Mouse (Mus musculus) CH12.LX (cell line): ENCODE results near the gene Krt20. TPM values are rescaled to one million over a fixed set of nuclear protein-coding genes. Genes with fewer than 3 reads are reported as not detected.
A peak's percentile ranks its signal among the peaks of the same experiment; 100 is the strongest.

Source experiments
- DNase-seq: peaks from one replicate; pipeline ENCODE4 v3.0.0-alpha.2; 2013; ENCODE audit errors: extremely low read depth
- H3K27ac ChIP-seq: 2 replicates; pipeline ENCODE4 v1.5.1; 2012; ENCODE audit warnings: low read depth, mild to moderate bottlenecking, control low read depth, moderate library complexity; ENCODE audit not compliant: insufficient read depth
- H3K27me3 ChIP-seq: replicated peaks from 2 replicates; pipeline ENCODE3; 2012; ENCODE audit warnings: inconsistent platforms
- H3K36me3 ChIP-seq, 2 experiments: replicated peaks in 1 of 2; 2 replicates each; pipeline versions ENCODE3 to v1.6.1; 2012; ENCODE audit warnings: inconsistent platforms in 1 of 2, low read length in 1 of 2, mild to moderate bottlenecking in 1 of 2, mixed read lengths in 1 of 2, moderate library complexity in 1 of 2; ENCODE audit not compliant: control insufficient read depth in 1 of 2, insufficient read depth in 1 of 2
- H3K4me1 ChIP-seq, 2 experiments: 2 replicates each; pipeline ENCODE4 v1.6.1; 2012; ENCODE audit warnings: inconsistent platforms in 1 of 2, moderate library complexity in 1 of 2; ENCODE audit not compliant: insufficient read depth in 2 of 2, control insufficient read depth in 1 of 2
- H3K4me2 ChIP-seq: 2 replicates; pipeline ENCODE4 v1.6.1; 2012; ENCODE audit warnings: low read depth, mild to moderate bottlenecking, control low read depth; ENCODE audit not compliant: poor library complexity, insufficient read depth, severe bottlenecking
- H3K4me3 ChIP-seq, 3 experiments: fragments of 150-350 bp in 1 of 3; sonication (generic) in 1 of 3; replicated peaks in 1 of 3; 2 replicates each; pipeline versions ENCODE3 to v1.5.1; 2011 to 2012; ENCODE audit warnings: low read depth in 2 of 3, low read length in 2 of 3, mild to moderate bottlenecking in 2 of 3, moderate library complexity in 2 of 3, control low read depth in 1 of 3, improper control_type of control experiment in 1 of 3, inconsistent platforms in 1 of 3, mixed read lengths in 1 of 3; ENCODE audit not compliant: poor library complexity in 1 of 3
- H3K79me2 ChIP-seq: replicated peaks from 2 replicates; pipeline ENCODE4 v1.6.1; 2012; ENCODE audit warnings: mild to moderate bottlenecking, moderate library complexity; ENCODE audit not compliant: control insufficient read depth, poor library complexity, insufficient read depth, severe bottlenecking; ENCODE audit errors: extremely low read depth
- H3K9ac ChIP-seq: 2 replicates; pipeline ENCODE4 v1.6.1; 2012; ENCODE audit warnings: low read depth, mild to moderate bottlenecking, control low read depth, moderate library complexity; ENCODE audit not compliant: insufficient read depth
- H3K9me3 ChIP-seq: replicated peaks from 2 replicates; pipeline ENCODE3; 2012; ENCODE audit warnings: low read length, inconsistent platforms, mixed read lengths
- CTCF ChIP-seq, 2 experiments: IDR thresholded peaks in 1 of 2; conservative IDR thresholded peaks in 1 of 2; 2 replicates each; pipeline ENCODE4 v1.5.1; 2011 to 2012; ENCODE audit warnings: low read depth in 2 of 2, low read length in 2 of 2, improper control_type of control experiment in 1 of 2, inconsistent platforms in 1 of 2, mild to moderate bottlenecking in 1 of 2, moderate library complexity in 1 of 2
- ELF1 ChIP-seq: IDR thresholded peaks from 2 replicates; pipeline ENCODE4 v1.6.1; 2014; ENCODE audit warnings: low read depth, mild to moderate bottlenecking, inconsistent platforms, low read length, improper control_type of control experiment
- GABPA ChIP-seq: IDR thresholded peaks from 2 replicates; pipeline ENCODE4 v1.6.1; 2012; ENCODE audit warnings: low read depth, low read length, improper control_type of control experiment, inconsistent platforms; ENCODE audit not compliant: insufficient replicate concordance
- HCFC1 ChIP-seq: IDR thresholded peaks from 2 replicates; pipeline ENCODE4 v1.6.1; 2012; ENCODE audit warnings: low read depth, mild to moderate bottlenecking, inconsistent platforms, low read length, improper control_type of control experiment
- JUND ChIP-seq: conservative IDR thresholded peaks from 2 replicates; pipeline ENCODE4 v1.6.1; 2011; ENCODE audit warnings: low read depth, low read length, improper control_type of control experiment
- KAT2A ChIP-seq: IDR thresholded peaks from 2 replicates; pipeline ENCODE4 v1.6.1; 2012; ENCODE audit warnings: low read length, improper control_type of control experiment, inconsistent platforms; ENCODE audit not compliant: insufficient replicate concordance
- MAFK ChIP-seq: IDR thresholded peaks from 2 replicates; pipeline ENCODE4 v1.6.1; 2011; ENCODE audit warnings: low read length, improper control_type of control experiment; ENCODE audit not compliant: insufficient replicate concordance
- MEF2A ChIP-seq: IDR thresholded peaks from 2 replicates; pipeline ENCODE4 v1.6.1; 2014; ENCODE audit warnings: low read depth, mild to moderate bottlenecking, inconsistent platforms, low read length, improper control_type of control experiment, borderline replicate concordance
- MXI1 ChIP-seq: IDR thresholded peaks from 2 replicates; pipeline ENCODE4 v1.6.1; 2011; ENCODE audit warnings: mild to moderate bottlenecking, low read depth, low read length, improper control_type of control experiment
- MYC ChIP-seq: IDR thresholded peaks from 2 replicates; pipeline ENCODE4 v1.6.1; 2011; ENCODE audit warnings: low read depth, mild to moderate bottlenecking, improper control_type of control experiment, low read length
- PAX5 ChIP-seq: IDR thresholded peaks from 2 replicates; pipeline ENCODE4 v1.6.1; 2012; ENCODE audit warnings: low read length, inconsistent platforms, mixed read lengths
- RAD21 ChIP-seq: IDR thresholded peaks from 2 replicates; pipeline ENCODE4 v1.6.1; 2011; ENCODE audit warnings: low read depth, mild to moderate bottlenecking, low read length, improper control_type of control experiment, moderate library complexity
- RCOR1 ChIP-seq: conservative IDR thresholded peaks from 2 replicates; pipeline ENCODE4 v1.6.1; 2012; ENCODE audit warnings: low read depth, mild to moderate bottlenecking, inconsistent platforms, low read length, improper control_type of control experiment
- SIN3A ChIP-seq: IDR thresholded peaks from 2 replicates; pipeline ENCODE4 v1.6.1; 2012; ENCODE audit warnings: low read length, improper control_type of control experiment, inconsistent platforms
- SMC3 ChIP-seq: IDR thresholded peaks from 2 replicates; pipeline ENCODE4 v1.6.1; 2011; ENCODE audit warnings: low read depth, low read length, improper control_type of control experiment
- TBP ChIP-seq: conservative IDR thresholded peaks from 2 replicates; pipeline ENCODE4 v1.6.1; 2011; ENCODE audit warnings: low read depth, low read length, improper control_type of control experiment
- TCF12 ChIP-seq: IDR thresholded peaks from 2 replicates; pipeline ENCODE4 v1.6.1; 2014; ENCODE audit warnings: low read depth, mild to moderate bottlenecking, inconsistent platforms, low read length, improper control_type of control experiment
- UBTF ChIP-seq: IDR thresholded peaks from 2 replicates; pipeline ENCODE4 v1.6.1; 2012; ENCODE audit warnings: low read depth, mild to moderate bottlenecking, inconsistent platforms, low read length, improper control_type of control experiment, moderate library complexity
- USF1 ChIP-seq: IDR thresholded peaks from 2 replicates; pipeline ENCODE4 v1.6.1; 2014; ENCODE audit warnings: low read depth, mild to moderate bottlenecking, inconsistent platforms, low read length, improper control_type of control experiment
- ZMIZ1 ChIP-seq: IDR thresholded peaks from 2 replicates; pipeline ENCODE4 v1.6.1; 2012; ENCODE audit warnings: low read depth, mild to moderate bottlenecking, inconsistent platforms, low read length, improper control_type of control experiment
- dilution Hi-C: fragments of 300-500 bp; cut with MboI; formaldehyde crosslinking; loops from 2 replicates; pipeline ENCODE4 v1.14.3; 2020; ENCODE audit warnings: low sequenced_read_pairs; ENCODE audit not compliant: extremely low pct_unique_long_range_greater_than_20kb, extremely low pct_ligation_motif_present
- in situ Hi-C: fragments of 300-500 bp; cut with MboI; formaldehyde crosslinking; loops from 3 replicates; pipeline ENCODE4 v1.14.3; 2019; ENCODE audit warnings: low sequenced_read_pairs, low pct_ligation_motif_present, low pct_unique_long_range_greater_than_20kb, mixed read lengths
- polyA plus RNA-seq: library from polyadenylated mRNA; unstranded; fragments of >175 nt; gene quantifications from 2 replicates; pipeline ENCODE4 v1.2.1, GENCODE M21; 2012; ENCODE audit warnings: low read depth; ENCODE audit not compliant: insufficient read length
- total RNA-seq, 2 experiments: library from RNA; depleted of rRNA; stranded (reverse); fragments of 300-350 nt in 1 of 2; fragments of >200 nt in 1 of 2; gene quantifications; 2 replicates each; pipeline ENCODE4 v1.2.3; 2012 to 2014

The Krt20 gene
- total and polyA plus RNA-seq, 3 experiments, result not detected

- Histone ChIP-seq H3K27me3 (peaks cover 87% of the 10 kb centered on the region), H3K9ac (no peak overlapping the region), H3K4me2 (no peak overlapping the region), H3K79me2 (no peaks in the 10 kb centered on the region), H3K4me1 (peaks cover 0 to 2% of the 10 kb centered on the region in 2 experiments; a peak in 1 of 4 replicates), H3K4me3 (no peak overlapping the region), H3K9me3 (no peaks in the 10 kb centered on the region), H3K27ac (no peak overlapping the region), H3K36me3 (no peaks in the 10 kb centered on the region)
- dilution Hi-C loops, result no loop called here
- in situ Hi-C loops, result no loop called here
- no peak for DNase-seq
- TF ChIP-seq UBTF (no peak), MEF2A (no peak), MAFK (no peak), RCOR1 (no peak), ZMIZ1 (no peak), GABPA (no peak), MYC (no peak), RAD21 (no peak), CTCF (conservative IDR thresholded peaks at IDR 0.05 in 1 of 2, IDR thresholded peaks at IDR 0.05 in 1 of 2; ENCODE audit: low read depth in 2 of 2, low read length in 2 of 2) (no peak), SIN3A (no peak), ELF1 (no peak), SMC3 (no peak), JUND (no peak), USF1 (no peak), TBP (no peak), PAX5 (no peak), HCFC1 (no peak), MXI1 (no peak), KAT2A (no peak)
Measured at GRCm38 (mm10) chr11:99414463-99415147, 23.3 kb downstream of the Krt20 start.

GRCm38 (mm10) chr11:99413247-99413646 lies 24.7 kb downstream of the Krt20 start:
- DNase-seq, result peak; percentile 64
- H3K4me2 ChIP-seq, result peak overlapping the region; percentile 38; the same call in 1 of the 2 replicates
- H3K36me3 ChIP-seq, result no peaks in the 10 kb centered on the region
- H3K79me2 ChIP-seq, result no peaks in the 10 kb centered on the region
- TF ChIP-seq CTCF (conservative IDR thresholded peaks at IDR 0.05 in 1 of 2, IDR thresholded peaks at IDR 0.05 in 1 of 2; ENCODE audit: low read depth in 2 of 2, low read length in 2 of 2) (peak; percentile 74 to 90; a peak in 3 of 4 replicates), USF1 (no peak), TCF12 (no peak), SMC3 (peak; percentile 81), RAD21 (peak; percentile 88)
- H3K4me3 ChIP-seq, result no peak overlapping the region
- peaks cover 0 to 2% of the 10 kb centered on the region in 2 experiments; a peak in 1 of 4 replicates for H3K4me1 ChIP-seq
- H3K9ac ChIP-seq, result no peak overlapping the region
- H3K9me3 ChIP-seq, result no peaks in the 10 kb centered on the region
- no peak overlapping the region for H3K27ac ChIP-seq
- in situ Hi-C loops (no loop called here), dilution Hi-C loops (no loop called here)
- H3K27me3 ChIP-seq, result peaks cover 89% of the 10 kb centered on the region
